Mouse (Mus musculus): Measurements from ENCODE around the gene Supt7l. TPM values are rescaled to one million over a fixed set of nuclear protein-coding genes. Genes with fewer than 3 reads are reported as not detected.

Gene Supt7l
- polyA plus RNA-seq, 1 experiment from 2014 or later = 21.8 TPM

- 90% methylated on average over 3 of the region's 3 CpGs for WGBS
- no peak for ATAC-seq (ENCODE audit: insufficient number of reproducible peaks, low FRiP score, low TSS enrichment, low read depth)
- peaks cover 4% of the 10 kb centered on the region; the same call in 1 of the 2 replicates for H3K36me3 ChIP-seq
- no peak overlapping the region for H3K4me3 ChIP-seq
- H3K4me1 ChIP-seq = no peaks in the 10 kb centered on the region
- H3K9ac ChIP-seq = no peak overlapping the region
- no peak overlapping the region for H3K27ac ChIP-seq
- no peak overlapping the region for H3K4me2 ChIP-seq
- H3K9me3 ChIP-seq = no peaks in the 10 kb centered on the region
- H3K27me3 ChIP-seq = no peaks in the 10 kb centered on the region
These were observed 39.7 kb downstream of the Supt7l start for GRCm38 (mm10) chr5:31487889-31488288.

- Histone ChIP-seq H3K9me3 (no peaks in the 10 kb centered on the region), H3K27ac (no peak within 1 kb of the TSS), H3K4me2 (no peak within 1 kb of the TSS), H3K4me1 (no peaks in the 10 kb centered on the region), H3K4me3 (no peak within 1 kb of the TSS), H3K27me3 (no peaks in the 10 kb centered on the region), H3K9ac (no peak within 1 kb of the TSS), H3K36me3 (peaks cover 27% of the 10 kb centered on the region)
- WGBS = 93% methylated on average over 3 of the region's 3 CpGs
- ATAC-seq (ENCODE audit: insufficient number of reproducible peaks, low FRiP score, low TSS enrichment, low read depth) = no peak
These were observed 42.2 kb downstream of the Supt7l start, which contains the start of gene 4930548H24Rik for GRCm38 (mm10) chr5:31485440-31485839. Gene 4930548H24Rik (plus strand): TSS chr5:31485740.

GRCm38 (mm10) chr5:31480536-31480935 is 47.1 kb downstream of the Supt7l start:
- Histone ChIP-seq H3K9ac (no peak overlapping the region), H3K9me3 (no peaks in the 10 kb centered on the region), H3K4me2 (no peak overlapping the region), H3K27ac (no peak overlapping the region), H3K4me3 (no peak overlapping the region), H3K4me1 (no peaks in the 10 kb centered on the region), H3K36me3 (peaks cover 70% of the 10 kb centered on the region), H3K27me3 (no peaks in the 10 kb centered on the region)
- no peak for ATAC-seq (ENCODE audit: insufficient number of reproducible peaks, low FRiP score, low TSS enrichment, low read depth)
- 95% methylated on average over 4 of the region's 4 CpGs for WGBS

GRCm38 (mm10) chr5:31470334-31470733 is 57.3 kb downstream of the Supt7l start:
- H3K27me3 ChIP-seq = no peaks in the 10 kb centered on the region
- peaks cover 88% of the 10 kb centered on the region for H3K36me3 ChIP-seq
- ATAC-seq (ENCODE audit: insufficient number of reproducible peaks, low FRiP score, low TSS enrichment, low read depth) = no peak
- no peak overlapping the region for H3K9ac ChIP-seq
- no peaks in the 10 kb centered on the region for H3K4me1 ChIP-seq
- H3K4me2 ChIP-seq = no peak overlapping the region
- H3K9me3 ChIP-seq = no peaks in the 10 kb centered on the region
- 70% methylated on average over 7 of the region's 7 CpGs for WGBS
- H3K4me3 ChIP-seq = no peak overlapping the region
- H3K27ac ChIP-seq = no peak overlapping the region

GRCm38 (mm10) chr5:31469711-31470110 is 57.9 kb downstream of the Supt7l start:
- ATAC-seq (ENCODE audit: insufficient number of reproducible peaks, low FRiP score, low TSS enrichment, low read depth) = no peak

GRCm38 (mm10) chr5:31467798-31468197 is 59.8 kb downstream of the Supt7l start:
- WGBS = 90% methylated on average over 3 of the region's 3 CpGs
- no peak for ATAC-seq (ENCODE audit: insufficient number of reproducible peaks, low FRiP score, low TSS enrichment, low read depth)
- Histone ChIP-seq H3K27ac (no peak overlapping the region), H3K4me1 (no peaks in the 10 kb centered on the region), H3K36me3 (peaks cover 69% of the 10 kb centered on the region), H3K4me2 (no peak overlapping the region), H3K27me3 (no peaks in the 10 kb centered on the region), H3K9ac (no peak overlapping the region), H3K9me3 (no peaks in the 10 kb centered on the region), H3K4me3 (no peak overlapping the region)

More at GRCm38 (mm10) chr5:31469711-31470110, 57.9 kb downstream of the Supt7l start:
- WGBS = 91% methylated on average over 6 of the region's 6 CpGs
- Histone ChIP-seq H3K4me3 (no peak overlapping the region), H3K27ac (no peak overlapping the region), H3K4me2 (no peak overlapping the region), H3K36me3 (peaks cover 87% of the 10 kb centered on the region), H3K27me3 (no peaks in the 10 kb centered on the region), H3K9me3 (no peaks in the 10 kb centered on the region), H3K4me1 (no peaks in the 10 kb centered on the region), H3K9ac (no peak overlapping the region)

Other genes starting within 250 kb of the Supt7l start
- gene Ift172, start 236.7 kb downstream of the Supt7l start, polyA plus RNA-seq (2015; fragmentation: Nextera tagmentation; extraction: Ambion mirVana) = 30.5 and 36.1 TPM in 2 replicates
- gene Fndc4, start 231.7 kb downstream of the Supt7l start, polyA plus RNA-seq (2015; fragmentation: Nextera tagmentation; extraction: Ambion mirVana) = 63.2 and 76.9 TPM in 2 replicates
- 0.11 TPM in 1 of 2 replicates, not detected in the other for gene Gckr, start 230.4 kb downstream of the Supt7l start, polyA plus RNA-seq (2015; fragmentation: Nextera tagmentation; extraction: Ambion mirVana)
- gene Zfp512, start 75.4 kb downstream of the Supt7l start, polyA plus RNA-seq (2015; fragmentation: Nextera tagmentation; extraction: Ambion mirVana) = 46.6 and 49.1 TPM in 2 replicates
- gene 4930548H24Rik, start 42.1 kb downstream of the Supt7l start, polyA plus RNA-seq (2015; fragmentation: Nextera tagmentation; extraction: Ambion mirVana) = not detected in 2 replicates
- 50.9 and 54.2 TPM in 2 replicates for gene Gpn1, start 33.1 kb downstream of the Supt7l start, polyA plus RNA-seq (2015; fragmentation: Nextera tagmentation; extraction: Ambion mirVana)
- gene Slc4a1ap, start 812 bp downstream of the Supt7l start, polyA plus RNA-seq (2015; fragmentation: Nextera tagmentation; extraction: Ambion mirVana) = 30.2 and 30.8 TPM in 2 replicates
- gene Mrpl33, start 69.1 kb upstream of the Supt7l start, polyA plus RNA-seq (2015; fragmentation: Nextera tagmentation; extraction: Ambion mirVana) = 278 and 282 TPM in 2 replicates
- 2.5 and 2.9 TPM in 2 replicates for gene Rbks, start 169.8 kb upstream of the Supt7l start, polyA plus RNA-seq (2015; fragmentation: Nextera tagmentation; extraction: Ambion mirVana)
- 50.5 and 53.3 TPM in 2 replicates for gene Babam2, start 169.9 kb upstream of the Supt7l start, polyA plus RNA-seq (2015; fragmentation: Nextera tagmentation; extraction: Ambion mirVana)